Comparison of ENCODE assay signal across 27 mouse cellular contexts in the genomic region with DNA sequence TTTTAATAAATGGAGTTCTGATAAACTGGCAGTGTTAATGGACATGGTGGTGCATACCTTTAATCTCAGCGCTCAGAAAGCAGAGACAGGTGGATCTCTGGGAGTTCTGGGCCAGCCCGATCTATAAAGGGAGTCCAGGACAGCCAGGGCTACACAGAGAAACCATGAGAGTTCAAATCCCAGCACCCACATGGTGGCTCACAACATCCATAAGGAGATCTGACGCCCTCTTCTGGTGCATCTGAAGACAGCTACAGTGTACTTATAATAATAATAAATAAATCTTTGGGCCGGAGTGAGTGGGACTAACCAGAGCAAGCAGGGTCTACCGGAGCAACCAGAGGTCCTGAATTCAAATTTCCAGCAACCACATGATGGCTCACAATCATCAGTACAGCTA. TPM values are rescaled to one million over a fixed set of nuclear protein-coding genes. Genes with fewer than 3 reads are reported as not detected.
"Had no signal": no experiment of that assay in that cellular context is flagged by ENCODE, and none has a peak within 500 bp of the region (broad histone marks: within the 10 kb centered on the region; RNA-seq: fewer than 3 reads in every experiment).

No protein-coding gene starts in this region.

- H3K9me3 ChIP-seq: midbrain, embryonic 12.5 days; midbrain, embryonic 15.5 days; neural tube, embryonic 13.5 days; stomach, embryonic 15.5 days had no signal

- H3K4me3 ChIP-seq: left cerebral cortex, adult 2 months; midbrain, embryonic 12.5 days; midbrain, embryonic 15.5 days; myocyte; neural tube, embryonic 13.5 days; stomach, embryonic 15.5 days had no signal

- H3K27ac ChIP-seq: kidney, postnatal 0 days; left cerebral cortex, adult 2 months; midbrain, embryonic 12.5 days; midbrain, embryonic 15.5 days; neural tube, embryonic 13.5 days; stomach, embryonic 15.5 days had no signal

- H3K9ac ChIP-seq: lung, embryonic 14.5 days; midbrain, embryonic 12.5 days; midbrain, embryonic 15.5 days; neural tube, embryonic 13.5 days; stomach, embryonic 15.5 days had no signal

- H3K4me2 ChIP-seq: liver, embryonic 11.5 days; lung, embryonic 14.5 days; midbrain, embryonic 12.5 days; midbrain, embryonic 15.5 days; neural tube, embryonic 13.5 days; stomach, embryonic 15.5 days had no signal

- H3K27me3 ChIP-seq: midbrain, embryonic 15.5 days; stomach, embryonic 15.5 days had no signal

- ATAC-seq: intestine, postnatal 0 days; midbrain, embryonic 15.5 days had no signal

- DNase-seq: kidney, adult 2 months; kidney, postnatal 25 days; layer of hippocampus, postnatal 36 days; lung, embryonic 14.5 days; lung, postnatal 10 days; lung, postnatal 4 days; retina, postnatal 1 day; right cerebral cortex, postnatal 25 days; spleen, adult 18-20 months; thymus, adult 18-20 months; thymus, postnatal 36 days had no signal

RNA-seq across cellular contexts. Expression of a gene that starts 5.4 kb away (rescaled TPM):
- total RNA-seq: layer of hippocampus, postnatal 10 days; megakaryocyte progenitor cell, adult 5-6 weeks; megakaryocyte-erythroid progenitor cell, adult 5-6 weeks; monocyte, adult 5-6 weeks had no signal
- polyA plus RNA-seq: intestine, embryonic 14.5 days; kidney, embryonic 14.5 days; limb, embryonic 11.5 days; lung, embryonic 14.5 days; midbrain, embryonic 12.5 days; myocyte had no signal
